Mouse (Mus musculus): ENCODE results near the gene Pcbd2. TPM values are rescaled to one million over a fixed set of nuclear protein-coding genes. Genes with fewer than 3 reads are reported as not detected.

The Pcbd2 gene
- polyA plus RNA-seq, 1 experiment from 2014 or later, result 15.4 TPM

DNA sequence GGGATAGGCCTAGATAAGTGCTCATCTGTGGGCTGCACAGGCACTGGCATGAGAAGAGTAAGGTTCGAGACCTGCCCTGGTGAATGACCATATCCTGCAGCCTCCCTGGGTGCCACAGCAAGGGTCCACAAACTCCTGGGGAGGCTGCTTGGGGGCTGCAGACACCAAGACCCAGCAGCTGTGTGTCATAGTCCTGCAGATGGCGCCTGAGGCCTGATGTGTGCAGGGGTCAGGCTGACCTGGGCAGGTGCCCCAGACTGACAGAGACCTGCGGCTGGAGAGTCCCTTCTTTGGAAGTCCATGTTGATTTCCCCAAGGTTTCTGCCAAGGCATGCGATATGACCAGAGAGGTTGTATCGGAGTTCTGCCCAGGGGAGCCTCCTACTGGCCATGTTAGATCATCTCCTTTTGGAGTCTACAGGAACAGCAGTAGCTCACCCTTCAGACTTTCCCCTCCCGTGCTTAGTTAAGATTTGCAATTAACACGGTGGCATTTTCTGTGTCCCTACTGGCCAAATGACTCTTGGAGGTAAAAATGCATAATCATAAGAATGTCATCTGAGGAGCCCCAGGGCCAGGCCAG lies 82.0 kb downstream of the Pcbd2 start:
- Histone ChIP-seq H3K4me3 (replicated peaks; ENCODE audit: low read depth, low read length) (no peak overlapping the region), H3K36me3 (ENCODE audit: control insufficient read depth, insufficient read depth, low read length) (no peaks in the 10 kb centered on the region), H3K9me3 (ENCODE audit: control insufficient read depth, low read length) (no peaks in the 10 kb centered on the region), H3K27me3 (ENCODE audit: control insufficient read depth, insufficient read depth, low read length) (no peaks in the 10 kb centered on the region), H3K4me2 (ENCODE audit: low read length) (no peak overlapping the region), H3K4me1 (ENCODE audit: control insufficient read depth, insufficient read depth, low read length) (no peaks in the 10 kb centered on the region), H3K9ac (replicated peaks; ENCODE audit: low read length) (no peak overlapping the region), H3K27ac (replicated peaks; ENCODE audit: low read depth, low read length) (no peak overlapping the region)
- no peak for ATAC-seq (ENCODE audit: low FRiP score, low TSS enrichment)
- no peak for DNase-seq
- 74% methylated on average over 7 of the region's 7 CpGs for WGBS

DNA sequence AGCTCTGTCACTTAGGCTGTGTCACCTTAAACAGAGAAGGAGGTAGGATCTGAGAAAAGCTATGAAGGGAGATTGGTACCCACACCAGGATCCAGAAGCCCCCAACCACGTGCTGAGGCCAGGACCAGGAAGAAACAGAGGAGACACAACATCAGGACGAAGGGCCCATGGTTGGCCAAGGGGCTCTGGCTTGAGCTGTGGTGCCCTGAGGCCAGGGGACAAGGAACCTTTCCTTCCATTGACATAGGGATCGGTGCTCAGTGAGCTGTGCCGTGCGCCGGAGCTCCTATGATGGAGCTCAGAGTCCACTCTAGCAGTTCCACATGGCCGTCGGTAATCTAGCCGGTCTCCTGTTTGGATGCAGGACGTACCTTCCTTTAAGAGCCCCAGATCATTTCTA lies 82.5 kb downstream of the Pcbd2 start:
- H3K27ac ChIP-seq (replicated peaks; ENCODE audit: low read depth, low read length), result no peak overlapping the region
- no peaks in the 10 kb centered on the region for H3K27me3 ChIP-seq (ENCODE audit: control insufficient read depth, insufficient read depth, low read length)
- no peak overlapping the region for H3K4me3 ChIP-seq (replicated peaks; ENCODE audit: low read depth, low read length)
- H3K9ac ChIP-seq (replicated peaks; ENCODE audit: low read length), result no peak overlapping the region
- no peaks in the 10 kb centered on the region for H3K9me3 ChIP-seq (ENCODE audit: control insufficient read depth, low read length)
- H3K36me3 ChIP-seq (ENCODE audit: control insufficient read depth, insufficient read depth, low read length), result no peaks in the 10 kb centered on the region
- ATAC-seq (ENCODE audit: low FRiP score, low TSS enrichment) (no peak), DNase-seq (no peak)
- no peak overlapping the region for H3K4me2 ChIP-seq (ENCODE audit: low read length)
- no peaks in the 10 kb centered on the region for H3K4me1 ChIP-seq (ENCODE audit: control insufficient read depth, insufficient read depth, low read length)
- 93% methylated on average over 10 of the region's 10 CpGs for WGBS

- no peak for DNase-seq
- WGBS, result 80% methylated on average over 5 of the region's 5 CpGs
- no peak for ATAC-seq (ENCODE audit: low FRiP score, low TSS enrichment)
Observed at GRCm38 (mm10) chr13:55810947-55811346, 83.8 kb downstream of the Pcbd2 start.

DNA sequence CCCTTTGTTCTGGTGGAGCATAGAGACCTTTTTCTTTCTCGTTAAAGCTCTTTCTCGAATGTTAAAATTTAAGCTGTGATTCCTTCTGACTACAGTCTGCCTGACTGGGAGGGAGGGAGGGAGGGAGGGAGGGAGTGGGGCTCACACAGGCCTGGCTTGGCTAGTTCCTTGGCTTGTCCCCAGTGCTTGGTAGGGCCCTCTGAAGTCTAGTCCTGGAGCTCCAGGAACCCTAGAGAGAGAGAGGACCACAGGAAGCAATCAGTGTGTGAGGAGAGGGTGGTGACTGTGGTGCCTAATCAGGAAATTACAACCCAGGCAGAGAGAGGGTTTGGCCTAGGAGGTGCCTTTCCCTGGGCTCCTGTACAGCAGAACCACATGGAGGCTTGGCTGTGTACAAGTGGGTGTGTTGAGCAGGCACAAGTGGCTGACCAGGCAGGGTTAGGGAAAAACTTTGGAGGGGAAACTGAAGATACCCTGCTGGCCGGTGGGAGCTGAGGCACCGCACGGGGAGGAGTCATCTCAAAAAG lies 86.4 kb downstream of the Pcbd2 start:
- WGBS, result 68% methylated on average over 5 of the region's 5 CpGs
- Histone ChIP-seq H3K9me3 (ENCODE audit: control insufficient read depth, low read length) (no peaks in the 10 kb centered on the region), H3K4me3 (replicated peaks; ENCODE audit: low read depth, low read length) (no peak overlapping the region), H3K4me2 (ENCODE audit: low read length) (no peak overlapping the region), H3K9ac (replicated peaks; ENCODE audit: low read length) (no peak overlapping the region), H3K27me3 (ENCODE audit: control insufficient read depth, insufficient read depth, low read length) (no peaks in the 10 kb centered on the region), H3K27ac (replicated peaks; ENCODE audit: low read depth, low read length) (no peak overlapping the region), H3K4me1 (ENCODE audit: control insufficient read depth, insufficient read depth, low read length) (no peaks in the 10 kb centered on the region), H3K36me3 (ENCODE audit: control insufficient read depth, insufficient read depth, low read length) (no peaks in the 10 kb centered on the region)
- DNase-seq, result no peak
- ATAC-seq (ENCODE audit: low FRiP score, low TSS enrichment), result no peak

More at GRCm38 (mm10) chr13:55810947-55811346, 83.8 kb downstream of the Pcbd2 start:
- Histone ChIP-seq H3K4me2 (ENCODE audit: low read length) (no peak overlapping the region), H3K27me3 (ENCODE audit: control insufficient read depth, insufficient read depth, low read length) (no peaks in the 10 kb centered on the region), H3K4me1 (ENCODE audit: control insufficient read depth, insufficient read depth, low read length) (no peaks in the 10 kb centered on the region), H3K4me3 (replicated peaks; ENCODE audit: low read depth, low read length) (no peak overlapping the region), H3K36me3 (ENCODE audit: control insufficient read depth, insufficient read depth, low read length) (no peaks in the 10 kb centered on the region), H3K9ac (replicated peaks; ENCODE audit: low read length) (no peak overlapping the region), H3K9me3 (ENCODE audit: control insufficient read depth, low read length) (no peaks in the 10 kb centered on the region), H3K27ac (replicated peaks; ENCODE audit: low read depth, low read length) (no peak overlapping the region)

DNA sequence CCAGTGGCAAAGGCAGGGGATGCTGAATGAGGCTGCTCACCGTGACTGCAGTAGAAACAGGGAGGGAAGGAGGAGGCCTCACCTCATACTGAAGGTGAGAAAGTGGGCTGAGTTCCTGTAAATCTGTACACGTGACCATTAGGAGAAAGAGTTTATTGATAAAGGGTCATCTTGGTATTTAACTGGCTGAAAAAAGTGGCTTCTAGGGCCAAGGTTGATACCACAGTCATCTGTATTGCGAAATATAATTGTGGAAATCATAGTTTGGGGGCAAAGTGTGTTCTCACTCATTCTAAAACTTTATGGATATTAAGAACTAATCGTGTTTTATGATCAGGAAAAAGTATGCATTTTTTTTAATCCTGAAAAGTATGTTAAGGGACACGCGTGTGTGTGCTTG lies 87.7 kb downstream of the Pcbd2 start:
- WGBS, result 84% methylated on average over 6 of the region's 6 CpGs
- no peaks in the 10 kb centered on the region for H3K27me3 ChIP-seq (ENCODE audit: control insufficient read depth, insufficient read depth, low read length)

DNA sequence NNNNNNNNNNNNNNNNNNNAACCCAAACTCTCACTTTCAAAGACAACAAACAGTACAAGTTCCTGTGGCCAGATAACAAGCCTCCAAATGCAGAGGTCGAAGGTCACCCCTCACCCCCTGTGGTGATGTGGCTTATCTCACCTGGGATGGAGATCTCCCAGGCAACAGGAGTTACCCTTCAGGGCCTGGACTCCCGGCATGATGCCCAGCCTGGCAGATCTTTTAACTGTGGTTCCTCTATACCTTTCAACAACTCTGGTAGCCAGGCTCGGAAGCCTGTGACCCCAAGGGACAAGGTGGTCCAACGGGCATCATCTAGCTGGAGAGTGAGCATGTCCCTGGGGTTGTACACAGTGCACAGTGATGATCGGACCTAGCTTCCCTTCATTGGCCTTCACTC lies 95.3 kb downstream of the Pcbd2 start:
- no peak for DNase-seq
- 61% methylated on average over 5 of the region's 5 CpGs for WGBS
- Histone ChIP-seq H3K27me3 (ENCODE audit: control insufficient read depth, insufficient read depth, low read length) (peaks cover 59% of the 10 kb centered on the region), H3K9ac (replicated peaks; ENCODE audit: low read length) (no peak overlapping the region), H3K4me3 (replicated peaks; ENCODE audit: low read depth, low read length) (no peak overlapping the region), H3K36me3 (ENCODE audit: control insufficient read depth, insufficient read depth, low read length) (no peaks in the 10 kb centered on the region), H3K4me1 (ENCODE audit: control insufficient read depth, insufficient read depth, low read length) (no peaks in the 10 kb centered on the region), H3K27ac (replicated peaks; ENCODE audit: low read depth, low read length) (no peak overlapping the region), H3K4me2 (ENCODE audit: low read length) (no peak overlapping the region), H3K9me3 (ENCODE audit: control insufficient read depth, low read length) (no peaks in the 10 kb centered on the region)
- no peak for ATAC-seq (ENCODE audit: low FRiP score, low TSS enrichment)

More for the DNA sequence above, 87.7 kb downstream of the Pcbd2 start:
- DNase-seq, result no peak
- H3K27ac ChIP-seq (replicated peaks; ENCODE audit: low read depth, low read length), result no peak overlapping the region
- no peak overlapping the region for H3K4me2 ChIP-seq (ENCODE audit: low read length)
- no peaks in the 10 kb centered on the region for H3K4me1 ChIP-seq (ENCODE audit: control insufficient read depth, insufficient read depth, low read length)
- no peak for ATAC-seq (ENCODE audit: low FRiP score, low TSS enrichment)
- H3K9me3 ChIP-seq (ENCODE audit: control insufficient read depth, low read length), result no peaks in the 10 kb centered on the region
- no peaks in the 10 kb centered on the region for H3K36me3 ChIP-seq (ENCODE audit: control insufficient read depth, insufficient read depth, low read length)
- H3K9ac ChIP-seq (replicated peaks; ENCODE audit: low read length), result no peak overlapping the region
- no peak overlapping the region for H3K4me3 ChIP-seq (replicated peaks; ENCODE audit: low read depth, low read length)

- Histone ChIP-seq H3K4me2 (ENCODE audit: low read length) (no peak overlapping the region), H3K36me3 (ENCODE audit: control insufficient read depth, insufficient read depth, low read length) (no peaks in the 10 kb centered on the region), H3K9ac (replicated peaks; ENCODE audit: low read length) (no peak overlapping the region), H3K27ac (replicated peaks; ENCODE audit: low read depth, low read length) (no peak overlapping the region), H3K9me3 (ENCODE audit: control insufficient read depth, low read length) (no peaks in the 10 kb centered on the region), H3K27me3 (ENCODE audit: control insufficient read depth, insufficient read depth, low read length) (peaks cover 78% of the 10 kb centered on the region), H3K4me3 (replicated peaks; ENCODE audit: low read depth, low read length) (no peak overlapping the region), H3K4me1 (ENCODE audit: control insufficient read depth, insufficient read depth, low read length) (no peaks in the 10 kb centered on the region)
- DNase-seq, result no peak
- no peak for ATAC-seq (ENCODE audit: low FRiP score, low TSS enrichment)
- 12% methylated on average over 10 of the region's 10 CpGs for WGBS
Observed at GRCm38 (mm10) chr13:55824151-55824945, 97.2 kb downstream of the Pcbd2 start.

DNA sequence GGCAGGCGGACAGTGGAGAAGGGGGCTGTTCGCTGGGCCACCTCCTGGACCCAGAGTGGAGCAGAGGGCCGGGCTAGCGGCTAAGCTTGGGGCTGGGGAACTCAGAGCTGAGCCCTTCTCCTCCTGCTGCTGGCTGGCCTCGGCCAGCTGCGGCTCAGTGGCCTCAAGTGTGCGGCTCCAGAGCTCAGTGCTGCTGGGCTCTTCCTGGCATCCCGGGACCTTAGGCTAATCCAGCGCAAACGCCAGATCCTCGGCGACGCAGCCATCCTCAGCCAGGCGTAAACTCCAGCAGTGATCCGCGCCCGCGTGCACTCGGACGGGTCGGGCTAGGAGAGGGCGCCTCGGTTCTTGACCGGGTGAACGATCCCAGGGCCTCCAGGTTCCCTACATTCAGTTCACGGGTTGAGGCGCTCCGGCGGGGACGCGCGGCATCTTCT lies 98.1 kb downstream of the Pcbd2 start:
- no peak overlapping the region for H3K4me2 ChIP-seq (ENCODE audit: low read length)
- no peak overlapping the region for H3K4me3 ChIP-seq (replicated peaks; ENCODE audit: low read depth, low read length)
- no peaks in the 10 kb centered on the region for H3K36me3 ChIP-seq (ENCODE audit: control insufficient read depth, insufficient read depth, low read length)
- H3K4me1 ChIP-seq (ENCODE audit: control insufficient read depth, insufficient read depth, low read length), result no peaks in the 10 kb centered on the region
- WGBS, result under 1% methylated on average over 32 of the region's 32 CpGs
- H3K9me3 ChIP-seq (ENCODE audit: control insufficient read depth, low read length), result no peaks in the 10 kb centered on the region
- H3K27me3 ChIP-seq (ENCODE audit: control insufficient read depth, insufficient read depth, low read length), result peaks cover 86% of the 10 kb centered on the region
- peak; percentile 59 for DNase-seq
- ATAC-seq (ENCODE audit: low FRiP score, low TSS enrichment), result no peak
- H3K9ac ChIP-seq (replicated peaks; ENCODE audit: low read length), result no peak overlapping the region
- no peak overlapping the region for H3K27ac ChIP-seq (replicated peaks; ENCODE audit: low read depth, low read length)

Measured in midbrain, embryonic 14.5 days (tissue).